Mouse (Mus musculus): Measurements from ENCODE around the gene Polrmt.

- TF ChIP-seq E2F4 (IDR thresholded peaks at IDR 0.05; ENCODE audit: insufficient replicate concordance, low read depth, low read length), result no peak
- no peak for TF ChIP-seq SMC3 (IDR thresholded peaks at IDR 0.05; ENCODE audit: low read depth, low read length)
- TF ChIP-seq TBP (conservative IDR thresholded peaks at IDR 0.05; ENCODE audit: low read depth, low read length), result no peak
- no peak for TF ChIP-seq POLR2A (IDR thresholded peaks at IDR 0.05; ENCODE audit: low read depth, low read length)
These were observed 54.3 kb downstream of the Polrmt start for GRCm38 (mm10) chr10:79691986-79692548.
